Mouse (Mus musculus): ENCODE data around the gene Rasa2.
"Not testable (repeated sequence)": the region's sequence is repeated elsewhere in the genome, so short reads cannot be mapped to it uniquely, and the experiment has no call there.

Rasa2 gene

GRCm38 (mm10) chr9:96529961-96530673, 101.3 kb downstream of the Rasa2 start:
- no peak for DNase-seq (ENCODE audit: low spot score in 2 of 2)

GRCm38 (mm10) chr9:96526011-96526410, 105.4 kb downstream of the Rasa2 start:
- DNase-seq (ENCODE audit: low spot score in 2 of 2) = no peak

GRCm38 (mm10) chr9:96524972-96525506, 106.4 kb downstream of the Rasa2 start, which contains the start of gene Gm28729:
Gene Gm28729 (minus strand): TSS chr9:96525264.
- no peak for DNase-seq (ENCODE audit: low spot score in 2 of 2)

- no peak for DNase-seq (ENCODE audit: low spot score in 2 of 2)
Observed at GRCm38 (mm10) chr9:96523148-96523547, 108.3 kb downstream of the Rasa2 start.

DNA sequence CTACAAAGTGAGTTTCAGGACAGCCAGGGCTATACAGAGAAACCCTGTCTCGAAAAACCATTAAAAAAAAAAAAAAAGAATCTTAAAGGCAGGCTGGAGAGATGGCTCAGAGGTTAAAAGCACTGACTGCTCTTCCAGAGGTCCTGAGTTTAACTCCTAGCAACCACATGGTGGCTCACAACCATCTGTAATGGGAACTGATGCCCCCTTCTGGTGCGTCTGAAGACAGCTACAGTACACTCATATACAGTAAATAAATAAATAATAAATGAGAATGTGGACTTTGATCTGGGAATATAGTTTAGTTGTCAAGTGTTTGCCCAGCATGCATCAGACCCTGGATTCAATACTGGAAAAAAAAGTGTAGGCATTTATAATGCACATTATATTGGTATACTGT, 109.8 kb downstream of the Rasa2 start:
- not testable (repeated sequence) for DNase-seq (ENCODE audit: low spot score in 2 of 2)

DNA sequence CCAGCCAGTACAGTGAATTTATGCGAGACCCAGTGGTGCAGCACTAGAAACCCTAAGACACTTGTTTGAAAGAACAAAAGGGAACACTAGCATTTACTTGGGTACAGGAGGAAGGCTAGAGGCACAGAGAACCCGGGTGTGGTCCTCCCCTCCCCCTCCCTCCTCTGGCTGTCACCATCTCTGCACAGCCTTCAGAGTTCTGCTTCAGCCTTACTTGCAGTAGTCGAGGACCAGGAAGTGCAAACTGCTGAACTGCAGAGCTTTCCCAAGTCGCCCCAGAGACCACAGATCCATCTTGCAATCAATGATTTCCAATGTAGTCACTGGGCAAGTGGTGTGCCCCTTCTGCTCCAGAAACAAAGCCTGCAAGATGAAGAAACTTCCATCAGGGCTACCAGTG, 114.0 kb downstream of the Rasa2 start:
- DNase-seq (ENCODE audit: low spot score in 2 of 2) = no peak

DNA sequence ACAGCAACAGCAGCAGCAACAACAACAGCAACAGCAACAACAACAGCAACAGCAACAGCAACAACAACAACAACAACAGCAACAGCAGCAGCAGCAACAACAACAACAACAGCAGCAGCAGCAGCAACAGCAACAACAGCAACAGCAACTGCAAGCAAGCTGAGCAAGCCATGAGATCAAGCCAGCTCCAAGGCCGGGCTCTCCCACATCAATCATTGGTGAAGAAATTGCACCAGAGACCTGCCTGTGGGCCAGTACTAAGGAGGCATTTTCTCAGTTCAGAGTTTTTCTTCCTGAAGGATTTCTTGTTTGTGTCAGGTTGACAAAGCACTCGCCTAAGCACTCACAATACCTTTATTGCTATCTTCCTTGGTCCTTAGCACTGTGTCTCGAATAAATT, 114.6 kb downstream of the Rasa2 start:
- DNase-seq (ENCODE audit: low spot score in 2 of 2) = no peak

GRCm38 (mm10) chr9:96515737-96516136, 115.7 kb downstream of the Rasa2 start:
- no peak for DNase-seq (ENCODE audit: low spot score in 2 of 2)

DNA sequence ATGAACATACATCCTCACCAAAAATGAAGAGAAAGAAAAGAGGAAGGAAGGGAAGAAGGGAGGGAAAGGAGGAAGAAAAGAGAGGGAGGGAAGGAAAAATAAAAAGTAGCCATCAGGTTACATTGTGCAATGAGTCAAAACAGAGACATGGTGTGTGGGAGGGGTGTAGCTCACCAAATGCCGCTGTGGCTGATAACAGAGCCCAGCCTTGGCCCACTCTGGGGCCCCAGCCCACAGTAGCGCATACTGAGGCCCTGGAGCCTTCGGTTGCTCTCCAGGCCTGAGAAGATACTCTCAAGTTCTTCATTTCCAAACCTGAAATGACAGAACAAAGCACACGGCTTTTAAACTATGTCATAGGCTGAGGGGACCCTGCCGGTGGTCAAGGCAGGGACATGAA, 117.1 kb downstream of the Rasa2 start:
- DNase-seq (ENCODE audit: low spot score in 2 of 2) = no peak

GRCm38 (mm10) chr9:96506011-96506498, 125.4 kb downstream of the Rasa2 start:
- DNase-seq (ENCODE audit: low spot score in 2 of 2) = peak in 1 of 2 experiments; percentile 17

- DNase-seq (ENCODE audit: low spot score in 2 of 2) = no peak
Observed at GRCm38 (mm10) chr9:96505156-96505555, 126.3 kb downstream of the Rasa2 start.

DNA sequence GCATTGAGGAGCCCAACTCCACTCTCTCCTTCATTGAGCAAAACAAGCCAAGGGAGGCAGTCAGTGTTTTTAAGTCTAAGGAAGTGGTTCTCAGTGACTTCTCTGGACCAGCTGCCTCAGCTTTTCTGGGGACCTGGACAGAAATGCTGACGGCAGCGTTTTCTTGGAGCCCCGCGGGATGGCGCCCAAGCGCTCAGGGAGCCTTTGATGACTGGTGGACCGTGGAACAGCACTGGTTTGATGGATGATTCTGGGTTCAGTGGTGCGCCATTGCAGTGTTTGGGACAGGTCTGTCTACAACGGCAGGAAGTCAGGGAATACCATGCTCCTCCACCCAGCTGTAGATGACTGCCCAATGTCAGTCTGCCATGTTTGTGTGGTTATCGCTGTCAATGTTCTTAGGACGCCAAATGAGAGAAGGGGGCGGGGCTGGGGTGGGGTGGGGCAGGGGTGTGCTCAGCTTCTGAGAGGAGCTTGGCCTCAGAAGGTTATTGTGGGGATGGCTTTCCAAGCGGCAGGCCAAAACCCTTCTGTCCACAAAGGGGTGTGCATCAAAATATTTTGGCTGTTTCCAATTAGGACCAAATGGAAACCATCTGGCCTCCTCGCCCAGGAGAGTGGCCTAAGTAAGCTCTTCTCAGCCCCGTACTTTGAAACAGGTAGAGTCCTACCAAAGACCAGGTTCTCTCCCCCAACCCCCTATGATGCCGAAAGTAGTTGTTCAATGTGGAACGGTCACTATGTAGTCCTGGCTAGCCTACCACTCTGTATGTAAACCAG, 127.1 kb downstream of the Rasa2 start:
- no peak for DNase-seq (ENCODE audit: low spot score in 2 of 2)

- DNase-seq (ENCODE audit: low spot score in 2 of 2) = no peak
Observed at GRCm38 (mm10) chr9:96502856-96503610, 128.4 kb downstream of the Rasa2 start.

- no peak for DNase-seq (ENCODE audit: low spot score in 2 of 2)
Observed at GRCm38 (mm10) chr9:96501217-96501616, 130.2 kb downstream of the Rasa2 start.

GRCm38 (mm10) chr9:96493212-96493611, 138.2 kb downstream of the Rasa2 start:
- no peak for DNase-seq (ENCODE audit: low spot score in 2 of 2)

DNA sequence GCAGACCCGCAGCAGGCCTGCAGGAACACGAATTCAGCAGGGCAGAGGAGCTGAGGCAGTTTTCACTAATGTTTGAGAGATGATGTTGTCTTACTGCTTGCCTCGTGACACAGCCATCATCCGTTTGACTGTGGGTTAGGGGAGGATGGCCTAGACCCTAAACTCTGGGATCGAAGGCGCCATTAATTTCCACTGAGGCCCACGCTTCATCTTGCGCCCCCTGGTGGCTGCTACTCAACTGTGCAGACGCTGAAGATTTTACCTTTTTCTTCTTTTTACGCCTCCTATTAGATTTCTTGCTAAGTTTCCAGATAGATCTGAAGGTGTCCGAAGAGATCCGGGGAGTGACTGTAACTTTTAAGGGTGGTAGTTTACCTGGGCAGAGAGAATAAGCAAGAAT, 139.6 kb downstream of the Rasa2 start:
- no peak for DNase-seq (ENCODE audit: low spot score in 2 of 2)

All from frontal cortex, postnatal 25 days (tissue).